Mouse (Mus musculus): ENCODE results near the gene Bpifb4. TPM values are rescaled to one million over a fixed set of nuclear protein-coding genes. Genes with fewer than 3 reads are reported as not detected.

Gene Bpifb4
- polyA plus RNA-seq, 1 experiment from 2014 or later: not detected

DNA sequence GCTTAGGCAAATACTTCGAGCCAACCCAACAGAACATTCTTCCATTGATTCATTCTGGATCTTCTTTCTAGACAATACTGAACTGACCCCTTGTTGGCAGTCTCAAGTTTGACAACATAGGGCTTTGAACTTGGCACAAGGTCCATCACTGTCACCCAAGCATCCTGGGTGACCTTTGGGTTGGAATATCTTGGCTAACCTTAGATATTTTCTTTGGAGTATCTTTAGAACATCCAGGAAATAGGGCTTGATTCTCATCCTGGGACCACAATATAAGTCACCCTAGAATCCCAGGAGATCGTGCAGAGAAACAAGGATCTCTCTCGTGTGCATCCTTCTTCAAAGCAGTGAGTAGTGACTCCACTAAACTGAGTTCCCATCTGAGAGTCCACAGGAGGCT lies 70.0 kb downstream of the Bpifb4 start, which contains the start of gene Bpifa2:
TSS of gene Bpifa2 (plus strand) at position 301 of the 400 bp plus-strand sequence.
- WGBS: 86% methylated on average over 3 of the region's 3 CpGs
- H3K9me3 ChIP-seq (ENCODE audit: control insufficient read depth): no peaks in the 10 kb centered on the region
- H3K36me3 ChIP-seq (ENCODE audit: control insufficient read depth, insufficient read depth): no peaks in the 10 kb centered on the region
- TF ChIP-seq CTCF (IDR thresholded peaks at IDR 0.05; ENCODE audit: low read depth): no peak
- H3K4me1 ChIP-seq (replicated peaks; ENCODE audit: control insufficient read depth, insufficient read depth, low read length): no peaks in the 10 kb centered on the region
- no peak within 1 kb of the TSS for H3K27ac ChIP-seq (ENCODE audit: low read depth, low read length)
- H3K27me3 ChIP-seq (replicated peaks; ENCODE audit: control insufficient read depth, insufficient read depth, low read length): no peaks in the 10 kb centered on the region
- no peak within 1 kb of the TSS for H3K4me3 ChIP-seq (ENCODE audit: low read depth, low read length)
- H3K9ac ChIP-seq (ENCODE audit: low read depth, low read length): no peak within 1 kb of the TSS
- ATAC-seq: no peak
- H3K4me2 ChIP-seq (replicated peaks; ENCODE audit: low read depth): no peak within 1 kb of the TSS

Other genes with a start within 250 kb of the Bpifb4 start
- not detected in 2 replicates for gene Dnmt3c, start 241.6 kb upstream of the Bpifb4 start, polyA plus RNA-seq (2015; fragmentation: Nextera tagmentation; extraction: Ambion mirVana)
- gene Mapre1, start 196.9 kb upstream of the Bpifb4 start, polyA plus RNA-seq (2015; fragmentation: Nextera tagmentation; extraction: Ambion mirVana): 144 and 149 TPM in 2 replicates
- 0.04 and 0.13 TPM in 2 replicates for gene Efcab8, start 158.3 kb upstream of the Bpifb4 start, polyA plus RNA-seq (2015; fragmentation: Nextera tagmentation; extraction: Ambion mirVana)
- gene Sun5, start 67.1 kb upstream of the Bpifb4 start, polyA plus RNA-seq (2015; fragmentation: Nextera tagmentation; extraction: Ambion mirVana): not detected in 2 replicates
- not detected in 2 replicates for gene Bpifb2, start 63.2 kb upstream of the Bpifb4 start, polyA plus RNA-seq (2015; fragmentation: Nextera tagmentation; extraction: Ambion mirVana)
- gene Bpifb6, start 37.8 kb upstream of the Bpifb4 start, polyA plus RNA-seq (2015; fragmentation: Nextera tagmentation; extraction: Ambion mirVana): not detected in 2 replicates
- gene Bpifb3, start 20.0 kb upstream of the Bpifb4 start, polyA plus RNA-seq (2015; fragmentation: Nextera tagmentation; extraction: Ambion mirVana): not detected in 2 replicates
- gene Bpifa6, start 36.7 kb downstream of the Bpifb4 start, polyA plus RNA-seq (2015; fragmentation: Nextera tagmentation; extraction: Ambion mirVana): not detected in 2 replicates
- not detected in 2 replicates for gene Bpifa2, start 70.1 kb downstream of the Bpifb4 start, polyA plus RNA-seq (2015; fragmentation: Nextera tagmentation; extraction: Ambion mirVana)
- gene Bpifa3, start 192.1 kb downstream of the Bpifb4 start, polyA plus RNA-seq (2015; fragmentation: Nextera tagmentation; extraction: Ambion mirVana): not detected in 2 replicates
- not detected in 2 replicates for gene Bpifa1, start 204.7 kb downstream of the Bpifb4 start, polyA plus RNA-seq (2015; fragmentation: Nextera tagmentation; extraction: Ambion mirVana)
- not detected in 2 replicates for gene Bpifa5, start 224.4 kb downstream of the Bpifb4 start, polyA plus RNA-seq (2015; fragmentation: Nextera tagmentation; extraction: Ambion mirVana)